Mouse (Mus musculus): Measurements from ENCODE around the gene Hist1h2bg. TPM values are rescaled to one million over a fixed set of nuclear protein-coding genes. Genes with fewer than 3 reads are reported as not detected.
A peak's percentile ranks its signal among the peaks of the same experiment; 100 is the strongest.
"Not testable (repeated sequence)": the region's sequence is repeated elsewhere in the genome, so short reads cannot be mapped to it uniquely, and the experiment has no call there.

Hist1h2bg gene
- polyA plus RNA-seq, 1 experiment from 2014 or later: 9.1 TPM

- ATAC-seq (ENCODE audit: low FRiP score, low TSS enrichment): no peak
- Histone ChIP-seq H3K27me3 (ENCODE audit: insufficient read depth, low read length) (no peaks in the 10 kb centered on the region), H3K4me2 (replicated peaks; ENCODE audit: low read depth, low read length) (no peak overlapping the region), H3K36me3 (ENCODE audit: insufficient read depth, low read length) (no peaks in the 10 kb centered on the region), H3K9ac (replicated peaks; ENCODE audit: low read length) (no peak overlapping the region), H3K4me3 (ENCODE audit: low read length) (no peak overlapping the region), H3K4me1 (ENCODE audit: insufficient read depth, low read length) (peaks cover 28% of the 10 kb centered on the region), H3K27ac (ENCODE audit: low read length) (no peak overlapping the region), H3K9me3 (ENCODE audit: low read length) (no peaks in the 10 kb centered on the region)
- WGBS: 63% methylated on average over 5 of the region's 5 CpGs
These were observed 32.9 kb upstream of the Hist1h2bg start for GRCm38 (mm10) chr13:23538249-23538648.

GRCm38 (mm10) chr13:23539821-23540220, 31.4 kb upstream of the Hist1h2bg start:
- not testable (repeated sequence) for H3K27me3 ChIP-seq (ENCODE audit: insufficient read depth, low read length); ATAC-seq (ENCODE audit: low FRiP score, low TSS enrichment)

GRCm38 (mm10) chr13:23541497-23541896, 29.7 kb upstream of the Hist1h2bg start:
- H3K9ac ChIP-seq (replicated peaks; ENCODE audit: low read length): no peak overlapping the region
- H3K36me3 ChIP-seq (ENCODE audit: insufficient read depth, low read length): no peaks in the 10 kb centered on the region
- 82% methylated on average over 3 of the region's 3 CpGs for WGBS
- no peak overlapping the region for H3K4me2 ChIP-seq (replicated peaks; ENCODE audit: low read depth, low read length)
- peaks cover 15% of the 10 kb centered on the region for H3K4me1 ChIP-seq (ENCODE audit: insufficient read depth, low read length)
- no peaks in the 10 kb centered on the region for H3K27me3 ChIP-seq (ENCODE audit: insufficient read depth, low read length)
- no peak overlapping the region for H3K4me3 ChIP-seq (ENCODE audit: low read length)
- ATAC-seq (ENCODE audit: low FRiP score, low TSS enrichment): no peak
- H3K9me3 ChIP-seq (ENCODE audit: low read length): no peaks in the 10 kb centered on the region
- H3K27ac ChIP-seq (ENCODE audit: low read length): no peak overlapping the region

More at GRCm38 (mm10) chr13:23539821-23540220, 31.4 kb upstream of the Hist1h2bg start:
- not testable (repeated sequence) for H3K9me3 ChIP-seq (ENCODE audit: low read length); H3K9ac ChIP-seq (replicated peaks; ENCODE audit: low read length); H3K36me3 ChIP-seq (ENCODE audit: insufficient read depth, low read length); H3K27ac ChIP-seq (ENCODE audit: low read length); H3K4me2 ChIP-seq (replicated peaks; ENCODE audit: low read depth, low read length); H3K4me3 ChIP-seq (ENCODE audit: low read length)
- peaks cover 20% of the 10 kb centered on the region for H3K4me1 ChIP-seq (ENCODE audit: insufficient read depth, low read length)
- 67% methylated on average over 1 of the region's 1 CpGs for WGBS

GRCm38 (mm10) chr13:23542225-23542980, 28.8 kb upstream of the Hist1h2bg start:
- ATAC-seq (ENCODE audit: low FRiP score, low TSS enrichment); H3K4me1 ChIP-seq (ENCODE audit: insufficient read depth, low read length); H3K27me3 ChIP-seq (ENCODE audit: insufficient read depth, low read length); H3K36me3 ChIP-seq (ENCODE audit: insufficient read depth, low read length); H3K9me3 ChIP-seq (ENCODE audit: low read length): not testable (repeated sequence)
- Histone ChIP-seq H3K27ac (ENCODE audit: low read length) (peak overlapping the region; percentile 92), H3K9ac (replicated peaks; ENCODE audit: low read length) (peak overlapping the region; percentile 74), H3K4me3 (ENCODE audit: low read length) (peak overlapping the region; percentile 54), H3K4me2 (replicated peaks; ENCODE audit: low read depth, low read length) (peak overlapping the region; percentile 56)
- 4% methylated on average over 3 of the region's 3 CpGs for WGBS

- ATAC-seq (ENCODE audit: low FRiP score, low TSS enrichment): peak; percentile 96
- not testable (repeated sequence) for H3K9me3 ChIP-seq (ENCODE audit: low read length); H3K36me3 ChIP-seq (ENCODE audit: insufficient read depth, low read length); H3K4me1 ChIP-seq (ENCODE audit: insufficient read depth, low read length); H3K27me3 ChIP-seq (ENCODE audit: insufficient read depth, low read length)
- under 1% methylated on average over 30 of the region's 42 CpGs for WGBS
- Histone ChIP-seq H3K9ac (replicated peaks; ENCODE audit: low read length) (peak within 1 kb of the TSS; percentile 74), H3K4me2 (replicated peaks; ENCODE audit: low read depth, low read length) (peak within 1 kb of the TSS; percentile 86), H3K27ac (ENCODE audit: low read length) (peak within 1 kb of the TSS; percentile 97), H3K4me3 (ENCODE audit: low read length) (peak within 1 kb of the TSS; percentile 54)
These were observed 28.1 kb upstream of the Hist1h2bg start, which contains the start of gene Hist1h2bh for GRCm38 (mm10) chr13:23542999-23543607. Gene Hist1h2bh, minus strand, starts transcription at chr13:23543392.

- Histone ChIP-seq H3K27ac (ENCODE audit: low read length) (peak within 1 kb of the TSS; percentile 97), H3K27me3 (ENCODE audit: insufficient read depth, low read length) (no peaks in the 10 kb centered on the region), H3K4me1 (ENCODE audit: insufficient read depth, low read length) (peaks cover 5% of the 10 kb centered on the region; the same call in 1 of the 2 replicates), H3K9ac (replicated peaks; ENCODE audit: low read length) (peak within 1 kb of the TSS; percentile 74), H3K4me3 (ENCODE audit: low read length) (peak within 1 kb of the TSS; percentile 54), H3K36me3 (ENCODE audit: insufficient read depth, low read length) (no peaks in the 10 kb centered on the region), H3K9me3 (ENCODE audit: low read length) (no peaks in the 10 kb centered on the region), H3K4me2 (replicated peaks; ENCODE audit: low read depth, low read length) (peak within 1 kb of the TSS; percentile 86)
- ATAC-seq (ENCODE audit: low FRiP score, low TSS enrichment): peak; percentile 93
- under 1% methylated on average over 25 of the region's 45 CpGs for WGBS
These were observed 27.0 kb upstream of the Hist1h2bg start, which contains the start of gene Hist1h3f for GRCm38 (mm10) chr13:23543965-23544786. Gene Hist1h3f, plus strand, starts transcription at chr13:23544052.

- not testable (repeated sequence) for H3K27me3 ChIP-seq (ENCODE audit: insufficient read depth, low read length); H3K36me3 ChIP-seq (ENCODE audit: insufficient read depth, low read length); H3K9me3 ChIP-seq (ENCODE audit: low read length); H3K4me1 ChIP-seq (ENCODE audit: insufficient read depth, low read length)
- Histone ChIP-seq H3K27ac (ENCODE audit: low read length) (peak overlapping the region; percentile 90; the same call in 1 of the 2 replicates), H3K9ac (replicated peaks; ENCODE audit: low read length) (peak overlapping the region; percentile 66; the same call in 1 of the 2 replicates), H3K4me3 (ENCODE audit: low read length) (peak overlapping the region; percentile 51), H3K4me2 (replicated peaks; ENCODE audit: low read depth, low read length) (peak overlapping the region; percentile 46)
- ATAC-seq (ENCODE audit: low FRiP score, low TSS enrichment): peak; percentile 7; the same call in 1 of the 2 replicates
- WGBS: 0% methylated on average over 12 of the region's 14 CpGs
These were observed 26.4 kb upstream of the Hist1h2bg start for GRCm38 (mm10) chr13:23544787-23545120.

GRCm38 (mm10) chr13:23546694-23547093, 24.5 kb upstream of the Hist1h2bg start:
- H3K9me3 ChIP-seq (ENCODE audit: low read length): no peaks in the 10 kb centered on the region
- ATAC-seq (ENCODE audit: low FRiP score, low TSS enrichment): no peak
- H3K27me3 ChIP-seq (ENCODE audit: insufficient read depth, low read length): no peaks in the 10 kb centered on the region
- peaks cover 6% of the 10 kb centered on the region for H3K4me1 ChIP-seq (ENCODE audit: insufficient read depth, low read length)
- H3K9ac ChIP-seq (replicated peaks; ENCODE audit: low read length): no peak overlapping the region
- no peak overlapping the region for H3K4me3 ChIP-seq (ENCODE audit: low read length)
- H3K4me2 ChIP-seq (replicated peaks; ENCODE audit: low read depth, low read length): no peak overlapping the region
- 72% methylated on average over 5 of the region's 5 CpGs for WGBS
- no peaks in the 10 kb centered on the region for H3K36me3 ChIP-seq (ENCODE audit: insufficient read depth, low read length)
- no peak overlapping the region for H3K27ac ChIP-seq (ENCODE audit: low read length)

- Histone ChIP-seq H3K4me2 (replicated peaks; ENCODE audit: low read depth, low read length) (peak overlapping the region; percentile 68), H3K27ac (ENCODE audit: low read length) (peak overlapping the region; percentile 96), H3K36me3 (ENCODE audit: insufficient read depth, low read length) (no peaks in the 10 kb centered on the region), H3K4me3 (ENCODE audit: low read length) (peak overlapping the region; percentile 52), H3K9ac (replicated peaks; ENCODE audit: low read length) (peak overlapping the region; percentile 69), H3K9me3 (ENCODE audit: low read length) (no peaks in the 10 kb centered on the region), H3K27me3 (ENCODE audit: insufficient read depth, low read length) (no peaks in the 10 kb centered on the region), H3K4me1 (ENCODE audit: insufficient read depth, low read length) (peaks cover 14% of the 10 kb centered on the region)
- WGBS: 0% methylated on average over 3 of the region's 3 CpGs
- no peak for ATAC-seq (ENCODE audit: low FRiP score, low TSS enrichment)
These were observed 20.4 kb upstream of the Hist1h2bg start for GRCm38 (mm10) chr13:23550761-23551145.
